Mouse (Mus musculus) liver, embryonic 14.5 days (tissue): ENCODE data around the gene Faap100.

Experiments
- CTCF ChIP-seq: IDR thresholded peaks from 2 replicates; pipeline ENCODE4 v1.5.1; 2016; ENCODE audit warnings: antibody characterized with exemption, low read depth, control low read depth
- EP300 ChIP-seq: IDR thresholded peaks from 2 replicates; pipeline ENCODE4 v1.6.1; 2016; ENCODE audit warnings: antibody characterized with exemption, low read depth

GRCm38 (mm10) chr11:120335431-120336021 lies 43.0 kb downstream of the Faap100 start:
- TF ChIP-seq CTCF, result no peak
- no peak for TF ChIP-seq EP300
